Mouse (Mus musculus): ENCODE results near the gene Acad8. TPM values are rescaled to one million over a fixed set of nuclear protein-coding genes. Genes with fewer than 3 reads are reported as not detected.

The Acad8 gene
- polyA plus RNA-seq, 1 experiment from 2014 or later = 19.3 TPM

GRCm38 (mm10) chr9:26924146-26924545, 75.2 kb downstream of the Acad8 start:
- H3K4me3 ChIP-seq (ENCODE audit: low read depth, low read length) = no peak overlapping the region
- H3K27ac ChIP-seq (ENCODE audit: low read depth) = no peak overlapping the region
- H3K9ac ChIP-seq (replicated peaks) = no peak overlapping the region
- TF ChIP-seq CTCF (IDR thresholded peaks at IDR 0.05; ENCODE audit: low read depth) (no peak), EP300 (IDR thresholded peaks at IDR 0.05; ENCODE audit: low read depth) (no peak)
- no peak overlapping the region for H3K4me2 ChIP-seq (ENCODE audit: low read depth, low read length)
- no peaks in the 10 kb centered on the region for H3K4me1 ChIP-seq (ENCODE audit: insufficient read depth)
- WGBS (ENCODE audit: insufficient replicate concordance) = 65% methylated on average over 3 of the region's 3 CpGs
- ATAC-seq (no peak), DNase-seq (no peak)
- no peaks in the 10 kb centered on the region for H3K36me3 ChIP-seq (replicated peaks; ENCODE audit: insufficient read depth, low read length)
- no peaks in the 10 kb centered on the region for H3K9me3 ChIP-seq (ENCODE audit: low read length)
- no peaks in the 10 kb centered on the region for H3K27me3 ChIP-seq (ENCODE audit: insufficient read depth, low read length)

Other genes starting within 250 kb of the Acad8 start
- gene Glb1l2, start 193.1 kb downstream of the Acad8 start, polyA plus RNA-seq (2015; fragmentation: Nextera tagmentation; extraction: Ambion mirVana) = 0.06 TPM in 1 of 2 replicates, not detected in the other
- not detected in 2 replicates for gene Glb1l3, start 138.7 kb downstream of the Acad8 start, polyA plus RNA-seq (2015; fragmentation: Nextera tagmentation; extraction: Ambion mirVana)
- not detected in 2 replicates for gene Gm1110, start 76.5 kb downstream of the Acad8 start, polyA plus RNA-seq (2015; fragmentation: Nextera tagmentation; extraction: Ambion mirVana)
- 34.4 and 35.6 TPM in 2 replicates for gene Thyn1, start 144 bp upstream of the Acad8 start, polyA plus RNA-seq (2015; fragmentation: Nextera tagmentation; extraction: Ambion mirVana)
- 7.2 and 7.3 TPM in 2 replicates for gene Vps26b, start 30.5 kb upstream of the Acad8 start, polyA plus RNA-seq (2015; fragmentation: Nextera tagmentation; extraction: Ambion mirVana)
- gene Ncapd3, start 30.6 kb upstream of the Acad8 start, polyA plus RNA-seq (2015; fragmentation: Nextera tagmentation; extraction: Ambion mirVana) = 13.2 and 13.9 TPM in 2 replicates
- gene Jam3, start 155.9 kb upstream of the Acad8 start, polyA plus RNA-seq (2015; fragmentation: Nextera tagmentation; extraction: Ambion mirVana) = 1.5 and 1.7 TPM in 2 replicates

All from liver, postnatal 0 days (tissue).